In genomic region chr16:32685405-32685804, GRCm38 (mm10) we compare ENCODE assay signal across 22 mouse cellular contexts. TPM values are rescaled to one million over a fixed set of nuclear protein-coding genes. Genes with fewer than 3 reads are reported as not detected.
"Had no signal": no experiment of that assay in that cellular context is flagged by ENCODE, and none has a peak within 500 bp of the region (broad histone marks: within the 10 kb centered on the region; RNA-seq: fewer than 3 reads in every experiment).

No protein-coding gene starts in this region.

- H3K4me1 ChIP-seq: limb, embryonic 13.5 days had no signal

- ATAC-seq: intestine, embryonic 16.5 days; lung, postnatal 0 days had no signal

- H3K9me3 ChIP-seq: limb, embryonic 10.5 days; limb, embryonic 13.5 days; liver, embryonic 13.5 days had no signal

- H3K4me3 ChIP-seq: layer of hippocampus, adult 2 months; limb, embryonic 10.5 days; limb, embryonic 13.5 days; liver, embryonic 13.5 days had no signal

- H3K9ac ChIP-seq: limb, embryonic 13.5 days; liver, embryonic 13.5 days; lung, embryonic 14.5 days had no signal

- DNase-seq: kidney, adult 18-20 months; kidney, adult 9 months; kidney, postnatal 14 days; kidney, postnatal 4 days; layer of hippocampus, adult 9-11 months; liver, embryonic 13.5 days; lung, embryonic 14.5 days; lung, postnatal 4 days; midbrain, embryonic 14.5 days; thymus, postnatal 25 days had no signal

- H3K27me3 ChIP-seq: limb, embryonic 13.5 days; liver, embryonic 13.5 days had no signal

- H3K27ac ChIP-seq: layer of hippocampus, adult 2 months; limb, embryonic 10.5 days; limb, embryonic 13.5 days; liver, embryonic 13.5 days had no signal

- H3K4me2 ChIP-seq: limb, embryonic 13.5 days; liver, embryonic 13.5 days; lung, embryonic 14.5 days; midbrain, embryonic 11.5 days had no signal

RNA-seq across cellular contexts. Expression of gene Muc4, which starts 50.3 kb away (rescaled TPM):
- total RNA-seq: layer of hippocampus, adult 2 months; layer of hippocampus, postnatal 25 days; left cerebral cortex, adult 18-20 months; left cerebral cortex, postnatal 25 days; megakaryocyte progenitor cell, adult 5-6 weeks; megakaryocyte-erythroid progenitor cell, adult 5-6 weeks; midbrain, postnatal 0 days had no signal
- polyA plus RNA-seq: limb, embryonic 10.5 days; limb, embryonic 13.5 days; midbrain, postnatal 0 days had no signal
